Comparison of ENCODE assay signal across 26 mouse cellular contexts in the genomic region with DNA sequence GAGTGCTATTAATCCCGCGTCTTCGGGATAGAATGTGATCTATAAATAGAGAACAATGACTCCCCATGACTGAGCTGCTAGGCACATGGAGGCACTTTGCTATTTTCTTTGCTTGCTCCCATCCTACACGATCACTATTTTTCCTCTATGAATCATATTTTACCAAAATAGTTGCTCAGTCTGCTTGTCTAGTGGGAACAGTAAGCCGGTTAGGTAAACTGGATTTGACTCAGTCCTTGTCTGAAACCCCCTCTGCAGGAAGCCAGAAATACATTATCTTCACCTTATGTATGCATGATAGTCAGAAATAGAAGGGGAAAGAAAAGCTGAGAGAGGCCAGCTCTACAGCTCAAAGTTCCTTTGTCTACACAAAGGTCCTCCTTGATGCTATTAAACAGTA. TPM values are rescaled to one million over a fixed set of nuclear protein-coding genes. Genes with fewer than 3 reads are reported as not detected.
A peak's percentile ranks its signal among the peaks of the same experiment; 100 is the strongest.
DNase-seq lines count a peak whose midpoint lies in the region; ATAC-seq lines count a peak whose summit lies in the region.
"Had no signal": no experiment of that assay in that cellular context is flagged by ENCODE, and none has a peak within 500 bp of the region (broad histone marks: within the 10 kb centered on the region; RNA-seq: fewer than 3 reads in every experiment).

No protein-coding gene starts in this region.

- no peak for DNase-seq in heart, adult 9 months (ENCODE audit: low spot score in 2 of 2)
- peak; percentile 24 for DNase-seq in left cerebral cortex, adult 11 months (ENCODE audit: low spot score)
- DNase-seq in left cerebral cortex, postnatal 10 days (ENCODE audit: extremely low spot score in 1 of 2, low spot score in 2 of 2), result no peak
- peak; percentile 20 to 48 for DNase-seq in left cerebral cortex, postnatal 14 days (ENCODE audit: low spot score in 2 of 2)
- no peak for DNase-seq in left cerebral cortex, postnatal 4 days
- DNase-seq in telencephalon, adult 2 months (ENCODE audit: low read depth, low spot score), result peak; percentile 72
- no peak for DNase-seq in adrenal gland, postnatal 10 days
- DNase-seq: adrenal gland, adult 2 months; adrenal gland, postnatal 25 days; cerebellum, adult 18-20 months; cerebellum, adult 9-10 months; cerebellum, postnatal 14 days; gastrocnemius, adult 2 months; gastrocnemius, postnatal 14 days; heart, adult 11 months; heart, postnatal 14 days; heart, postnatal 4 days had no signal

- H3K27me3 ChIP-seq in heart, embryonic 12.5 days (replicated peaks), result no peaks in the 10 kb centered on the region
- H3K27me3 ChIP-seq: forebrain, embryonic 13.5 days; heart, embryonic 13.5 days had no signal

- no peak overlapping the region for H3K4me3 ChIP-seq in heart, embryonic 12.5 days
- H3K4me3 ChIP-seq: forebrain, embryonic 10.5 days; forebrain, embryonic 13.5 days; gastrocnemius, adult 2 months; heart, embryonic 13.5 days had no signal

- no peaks in the 10 kb centered on the region for H3K9me3 ChIP-seq in heart, embryonic 12.5 days (replicated peaks)
- H3K9me3 ChIP-seq: forebrain, embryonic 10.5 days; forebrain, embryonic 13.5 days; heart, embryonic 13.5 days had no signal

- H3K4me1 ChIP-seq in heart, embryonic 12.5 days (replicated peaks), result no peaks in the 10 kb centered on the region
- H3K4me1 ChIP-seq: forebrain, embryonic 10.5 days; forebrain, embryonic 13.5 days had no signal

- no peak for ATAC-seq in heart, embryonic 12.5 days (ENCODE audit: insufficient number of reproducible peaks, low FRiP score)
- ATAC-seq: CD4-positive, CD25-positive, alpha-beta regulatory T cell, adult 4 months; forebrain, embryonic 13.5 days; forebrain, embryonic 16.5 days; hindbrain, postnatal 0 days had no signal

- 55% methylated on average over 5 of the region's 5 CpGs for WGBS in heart, embryonic 12.5 days

- no peak overlapping the region for H3K4me2 ChIP-seq in heart, embryonic 12.5 days
- H3K4me2 ChIP-seq: forebrain, embryonic 13.5 days; heart, embryonic 13.5 days; hindbrain, embryonic 14.5 days had no signal

- H3K9ac ChIP-seq in heart, embryonic 12.5 days, result no peak overlapping the region
- H3K9ac ChIP-seq: forebrain, embryonic 13.5 days; heart, embryonic 13.5 days; hindbrain, embryonic 14.5 days had no signal

- H3K27ac ChIP-seq in heart, embryonic 12.5 days (ENCODE audit: poor library complexity, severe bottlenecking), result 0 out of 2 replicates have a peak overlapping the region, but pooled peaks have one; percentile 40
- H3K27ac ChIP-seq: forebrain, embryonic 10.5 days; forebrain, embryonic 13.5 days; gastrocnemius, adult 2 months; heart, embryonic 13.5 days; hindbrain, embryonic 14.5 days; hindbrain, postnatal 0 days had no signal

- intact Hi-C loops in left cerebral cortex, postnatal 10 days (cut with DNase I), result no loop called here
- intact Hi-C loops in left cerebral cortex, postnatal 14 days (cut with DNase I), result no loop called here
- intact Hi-C loops in left cerebral cortex, postnatal 4 days (cut with DNase I), result no loop called here

- H3K36me3 ChIP-seq in heart, embryonic 12.5 days, result no peaks in the 10 kb centered on the region
- H3K36me3 ChIP-seq: forebrain, embryonic 10.5 days; heart, embryonic 13.5 days had no signal

RNA-seq across cellular contexts. Expression of a gene that starts 31.3 kb away (rescaled TPM):
- polyA plus RNA-seq in heart, embryonic 12.5 days (2016; fragmentation: Nextera tagmentation; extraction: Ambion mirVana), result 0.95 and 2.4 TPM in 2 replicates
- total RNA-seq in left cerebral cortex, postnatal 10 days (2021), result 100 to 1,000 TPM; 298 to 314 TPM
- total RNA-seq in left cerebral cortex, postnatal 14 days (2021), result 100 to 1,000 TPM; 460 to 471 TPM
- total RNA-seq in left cerebral cortex, postnatal 4 days (2021), result 10 to 100 TPM; 88.8 to 93.8 TPM
- 1 to 10 TPM; 2.3 to 4.7 TPM for total RNA-seq in adrenal gland, postnatal 10 days (2021)
- total RNA-seq: MEL had no signal
- polyA plus RNA-seq: adrenal gland, adult 2 months; CD4-positive, CD25-positive, alpha-beta regulatory T cell, adult 4 months had no signal

Comparison
In these comparisons a context has a peak if more than half of its experiments do, and no peak if none do; other contexts are left out.
1. DNase-seq: peak in left cerebral cortex, adult 11 months (single experiment), left cerebral cortex, postnatal 14 days (2 of 2) and telencephalon, adult 2 months (single experiment); none in heart, adult 9 months (0 of 2), left cerebral cortex, postnatal 10 days (0 of 2), left cerebral cortex, postnatal 4 days (single experiment) and adrenal gland, postnatal 10 days (single experiment).
2. RNA of a gene that starts 31.3 kb away (total RNA-seq): 460 to 471 TPM in left cerebral cortex, postnatal 14 days, 298 to 314 TPM in left cerebral cortex, postnatal 10 days and 88.8 to 93.8 TPM in left cerebral cortex, postnatal 4 days; 2.3 to 4.7 TPM in adrenal gland, postnatal 10 days; every median in the first group is over 10 times any median in the second.